Mouse (Mus musculus) midbrain, embryonic 13.5 days (tissue): Measurements from ENCODE around the gene Ephb1. TPM values are rescaled to one million over a fixed set of nuclear protein-coding genes. Genes with fewer than 3 reads are reported as not detected.

Experiments used
- ATAC-seq: fragments of 200-750 bp; cut with Nextera tagmentation; 2 replicates; pipeline ENCODE4 v1.8.0; 2017; ENCODE audit warnings: mild to moderate bottlenecking, moderate TSS enrichment, moderate library complexity
- H3K27ac ChIP-seq: fragments of 300-500 bp; sonication (generic); 2 replicates; pipeline ENCODE4 v1.5.1; 2015; ENCODE audit warnings: inconsistent platforms, mild to moderate bottlenecking, moderate library complexity
- H3K27me3 ChIP-seq: fragments of 300-500 bp; sonication (generic); 2 replicates; pipeline ENCODE4 v1.6.1; 2015; ENCODE audit warnings: mild to moderate bottlenecking, inconsistent platforms
- H3K36me3 ChIP-seq: fragments of 300-500 bp; sonication (generic); 2 replicates; pipeline ENCODE4 v1.6.1; 2015; ENCODE audit warnings: mild to moderate bottlenecking, inconsistent platforms
- H3K4me1 ChIP-seq: fragments of 300-500 bp; sonication (generic); replicated peaks from 2 replicates; pipeline ENCODE4 v1.6.1; 2015; ENCODE audit warnings: inconsistent platforms
- H3K4me2 ChIP-seq: fragments of 300-500 bp; sonication (generic); replicated peaks from 2 replicates; pipeline ENCODE4 v1.6.1; 2015; ENCODE audit warnings: moderate library complexity, mild to moderate bottlenecking, inconsistent platforms
- H3K4me3 ChIP-seq: fragments of 300-500 bp; sonication (generic); replicated peaks from 2 replicates; pipeline ENCODE4 v1.5.1; 2015; ENCODE audit warnings: mild to moderate bottlenecking, inconsistent platforms
- H3K9ac ChIP-seq: fragments of 300-500 bp; sonication (generic); replicated peaks from 2 replicates; pipeline ENCODE4 v1.6.1; 2015; ENCODE audit warnings: mild to moderate bottlenecking, inconsistent platforms
- H3K9me3 ChIP-seq: fragments of 300-500 bp; sonication (generic); 2 replicates; pipeline ENCODE4 v1.6.1; 2016; ENCODE audit warnings: mild to moderate bottlenecking, inconsistent platforms
- WGBS: fragments of 180-500 bp; shearing (Covaris S2); methylation state at CpG from one replicate; pipeline ENCODE4 v1.1.7; 2015; 5-methylcytosine and 5-hydroxymethylcytosine counted together
- polyA plus RNA-seq: library from polyadenylated mRNA; unstranded; fragments of >200 nt; fragmentation: Nextera tagmentation; extraction: Ambion mirVana; gene quantifications from 2 replicates; pipeline ENCODE4 v1.2.1, GENCODE M21; 2015

The Ephb1 gene
- polyA plus RNA-seq, 1 experiment from 2014 or later = 66.2 TPM

DNA sequence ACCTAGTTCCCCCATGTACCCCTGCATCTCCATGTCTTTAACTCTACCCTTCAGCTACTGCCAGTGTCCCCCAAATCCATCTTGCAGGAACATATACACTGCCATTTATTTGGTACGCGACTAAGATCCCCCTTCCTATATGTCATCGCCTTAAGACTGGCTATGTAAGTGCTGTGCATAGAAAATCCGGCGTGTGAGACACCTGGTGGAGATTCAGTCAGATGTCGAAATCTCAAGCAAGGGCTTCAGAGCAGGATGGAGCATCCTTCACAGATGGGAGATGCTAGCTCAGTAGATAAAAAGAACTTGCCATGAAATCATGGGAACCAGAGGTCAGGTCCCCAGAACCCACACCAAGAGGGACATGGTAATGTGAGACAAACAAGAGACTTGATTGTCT lies 276.3 kb downstream of the Ephb1 start:
- H3K9me3 ChIP-seq = no peaks in the 10 kb centered on the region
- no peak overlapping the region for H3K4me3 ChIP-seq
- H3K4me1 ChIP-seq = peaks cover 26% of the 10 kb centered on the region
- no peak overlapping the region for H3K27ac ChIP-seq
- 92% methylated on average over 6 of the region's 6 CpGs for WGBS
- ATAC-seq = no peak
- no peaks in the 10 kb centered on the region for H3K36me3 ChIP-seq
- no peak overlapping the region for H3K4me2 ChIP-seq
- H3K9ac ChIP-seq = no peak overlapping the region
- H3K27me3 ChIP-seq = no peaks in the 10 kb centered on the region

DNA sequence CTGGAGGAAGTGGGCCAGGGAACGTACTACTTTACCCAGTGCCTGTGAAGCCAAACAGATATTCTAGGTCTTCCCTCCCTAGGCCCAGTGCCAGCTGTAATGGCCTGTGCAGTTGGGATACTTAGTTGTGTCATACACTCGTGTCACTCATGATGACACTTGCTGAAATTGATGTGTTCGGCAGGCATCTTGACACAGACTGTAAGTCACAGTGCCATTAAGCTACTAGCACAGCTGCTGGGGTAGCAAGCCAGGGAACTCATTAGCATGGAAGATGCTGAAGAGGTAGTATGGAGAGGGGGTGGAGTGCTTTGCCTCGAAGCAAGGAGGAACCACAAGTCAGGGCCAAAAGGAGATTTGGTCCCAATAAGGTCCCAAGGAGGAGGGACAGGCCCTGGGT lies 279.0 kb downstream of the Ephb1 start:
- 58% methylated on average over 4 of the region's 4 CpGs for WGBS
- no peak overlapping the region for H3K4me3 ChIP-seq
- no peak overlapping the region for H3K27ac ChIP-seq
- H3K36me3 ChIP-seq = no peaks in the 10 kb centered on the region
- H3K9me3 ChIP-seq = no peaks in the 10 kb centered on the region
- H3K4me1 ChIP-seq = peaks cover 37% of the 10 kb centered on the region
- no peaks in the 10 kb centered on the region for H3K27me3 ChIP-seq
- no peak overlapping the region for H3K9ac ChIP-seq
- ATAC-seq = no peak
- H3K4me2 ChIP-seq = no peak overlapping the region

DNA sequence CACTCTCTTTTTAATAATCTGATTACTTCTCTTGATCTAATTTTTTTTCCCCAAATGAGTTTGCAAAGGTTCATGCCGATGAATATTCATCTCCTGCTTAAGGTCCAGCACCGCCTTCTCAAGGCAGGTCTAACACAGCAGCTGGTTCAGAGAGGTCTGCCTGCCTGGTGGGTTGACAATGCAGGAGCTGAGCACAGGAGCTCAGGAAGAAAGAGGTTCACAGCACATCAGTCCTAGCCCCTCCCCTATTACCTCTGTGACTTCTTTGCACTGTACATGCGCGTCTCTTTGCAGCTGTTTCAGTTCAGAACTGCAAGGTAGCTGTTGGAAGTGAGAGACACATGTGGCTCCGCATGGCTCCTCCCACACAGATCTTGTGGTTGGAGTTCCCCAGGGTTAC lies 281.1 kb downstream of the Ephb1 start:
- Histone ChIP-seq H3K36me3 (no peaks in the 10 kb centered on the region), H3K4me3 (no peak overlapping the region), H3K27ac (peak overlapping the region; percentile 54), H3K9me3 (no peaks in the 10 kb centered on the region), H3K27me3 (no peaks in the 10 kb centered on the region), H3K4me2 (no peak overlapping the region), H3K4me1 (peaks cover 52% of the 10 kb centered on the region), H3K9ac (no peak overlapping the region)
- peak; percentile 65; the same call in 1 of the 2 replicates for ATAC-seq
- 81% methylated on average over 5 of the region's 5 CpGs for WGBS

DNA sequence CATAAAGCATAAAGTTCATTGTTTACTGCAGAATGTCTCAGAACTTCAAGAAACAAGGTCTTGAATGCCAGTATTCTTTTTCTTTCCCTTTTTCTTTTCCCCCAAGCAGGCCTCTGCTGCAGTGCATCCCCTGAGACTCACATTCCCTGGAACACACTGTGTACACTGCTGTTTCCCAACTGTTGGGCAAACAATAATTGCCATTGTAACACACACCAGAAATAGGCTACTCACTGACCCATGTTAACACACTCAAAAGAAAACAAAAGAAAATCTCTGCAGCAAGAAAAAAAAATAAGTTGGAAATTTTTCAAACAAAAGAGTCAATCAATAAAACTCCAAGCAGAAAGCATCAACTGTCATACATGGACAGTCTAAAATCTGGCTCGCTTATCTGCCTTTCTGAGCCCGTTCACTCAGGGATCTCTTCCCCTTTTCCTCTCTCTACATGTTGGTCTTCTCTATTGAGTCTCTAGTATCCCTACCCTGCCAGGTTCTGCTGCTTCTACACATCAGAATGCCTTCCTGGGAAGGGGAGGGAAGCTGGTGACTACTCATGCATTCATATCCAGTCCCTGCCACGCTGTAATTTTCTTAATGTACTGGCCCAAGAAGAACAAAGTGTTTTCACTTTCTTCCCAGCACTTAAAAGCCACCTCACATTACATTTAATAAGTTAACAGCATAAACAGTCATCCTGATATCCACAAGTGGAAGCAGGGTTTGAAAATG lies 285.2 kb downstream of the Ephb1 start:
- 53% methylated on average over 3 of the region's 3 CpGs for WGBS
- Histone ChIP-seq H3K4me3 (no peak overlapping the region), H3K4me2 (no peak overlapping the region), H3K27me3 (no peaks in the 10 kb centered on the region), H3K36me3 (0 out of 2 replicates have a peak, but pooled peaks cover 6% of the 10 kb centered on the region), H3K9ac (no peak overlapping the region), H3K4me1 (peaks cover 38% of the 10 kb centered on the region), H3K9me3 (no peaks in the 10 kb centered on the region), H3K27ac (peak overlapping the region; percentile 22; the same call in 1 of the 2 replicates)
- ATAC-seq = no peak

DNA sequence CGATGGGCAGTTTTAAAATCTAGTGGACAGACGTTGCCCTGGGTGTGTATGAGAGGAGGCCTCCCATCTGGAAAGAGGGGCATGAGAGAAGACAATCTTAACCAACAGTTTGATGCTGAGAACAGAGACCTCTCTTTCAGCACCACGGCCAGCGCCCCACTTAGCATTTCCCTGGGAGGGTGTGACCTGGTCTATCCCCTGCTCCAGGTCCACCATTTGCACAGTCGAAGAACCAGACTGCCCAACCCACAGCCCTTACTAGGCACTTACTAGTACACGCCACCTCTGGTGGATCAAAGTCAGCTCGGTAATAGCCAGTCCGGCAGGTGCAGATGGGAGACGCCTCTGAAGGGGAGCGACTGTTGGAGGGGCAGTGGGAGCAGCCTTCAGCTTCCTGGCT lies 287.9 kb downstream of the Ephb1 start:
- H3K9me3 ChIP-seq = no peaks in the 10 kb centered on the region
- no peak overlapping the region for H3K4me2 ChIP-seq
- no peak overlapping the region for H3K9ac ChIP-seq
- peaks cover 14% of the 10 kb centered on the region; the same call in 1 of the 2 replicates for H3K36me3 ChIP-seq
- H3K4me1 ChIP-seq = peaks cover 19% of the 10 kb centered on the region
- no peak for ATAC-seq
- H3K27me3 ChIP-seq = no peaks in the 10 kb centered on the region
- H3K4me3 ChIP-seq = no peak overlapping the region
- no peak overlapping the region for H3K27ac ChIP-seq
- WGBS = 82% methylated on average over 10 of the region's 10 CpGs

DNA sequence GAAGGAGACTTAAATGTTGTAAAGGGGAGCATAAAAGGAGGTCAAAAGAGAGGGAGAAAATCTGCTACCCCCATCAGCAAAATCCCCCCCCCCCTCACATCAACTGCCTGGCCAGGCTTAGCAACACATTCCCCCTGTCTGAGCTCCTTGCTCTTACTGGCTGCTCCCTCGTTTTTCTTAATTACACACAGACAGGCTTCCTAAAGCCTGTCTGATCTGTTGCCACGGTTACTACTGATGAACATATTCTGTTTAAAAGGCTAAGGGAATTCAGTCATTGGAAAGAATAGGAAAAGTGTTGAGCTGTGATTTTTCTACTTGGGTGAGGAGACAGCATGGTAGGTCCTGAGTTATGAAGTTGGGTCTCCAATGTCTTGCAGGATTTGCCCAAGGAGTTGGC lies 308.6 kb downstream of the Ephb1 start:
- H3K4me2 ChIP-seq = peak overlapping the region; percentile 12; the same call in 1 of the 2 replicates
- H3K27ac ChIP-seq = peak overlapping the region; percentile 81
- WGBS = 9% methylated on average over 2 of the region's 2 CpGs
- H3K9ac ChIP-seq = no peak overlapping the region; the same call in 1 of the 2 replicates
- H3K4me3 ChIP-seq = no peak overlapping the region
- ATAC-seq = peak; percentile 72
- peaks cover 3% of the 10 kb centered on the region for H3K36me3 ChIP-seq
- no peaks in the 10 kb centered on the region for H3K27me3 ChIP-seq
- H3K4me1 ChIP-seq = peaks cover 22% of the 10 kb centered on the region
- no peaks in the 10 kb centered on the region for H3K9me3 ChIP-seq

DNA sequence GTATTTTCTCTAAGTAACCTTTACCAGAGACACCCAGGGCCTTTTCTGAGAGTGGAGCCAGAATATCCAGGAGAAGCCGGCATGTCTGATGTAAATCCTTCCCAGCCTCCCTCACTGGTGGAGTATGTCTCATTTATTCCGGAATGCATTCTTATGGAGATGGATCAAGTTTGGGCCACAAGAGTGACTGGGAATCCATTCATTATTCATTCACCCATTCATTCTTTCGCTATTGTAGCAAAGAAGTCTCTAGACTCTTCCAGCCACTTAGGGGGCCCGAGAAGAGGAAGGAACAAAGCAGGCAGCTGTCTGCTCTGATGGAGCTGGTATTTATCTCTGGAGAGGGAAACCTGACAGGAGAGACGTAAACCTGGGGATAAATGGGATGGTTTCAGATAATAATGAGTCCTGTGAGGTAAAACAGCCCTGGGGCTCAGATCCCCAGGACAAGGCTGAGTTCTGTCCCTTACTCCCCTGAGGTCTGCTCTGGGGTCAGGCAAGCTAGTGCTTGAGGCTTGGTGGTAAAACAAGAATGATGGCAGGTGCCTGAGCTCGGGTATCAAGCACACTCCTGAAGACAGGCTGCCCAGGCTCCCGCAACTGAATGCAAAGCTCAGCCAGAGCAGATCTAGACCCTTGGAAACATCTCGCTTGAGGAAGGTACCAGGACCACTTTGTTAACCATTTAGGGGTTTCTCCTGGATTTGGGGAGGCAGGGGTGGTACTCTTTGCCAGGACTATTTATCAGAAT lies 309.2 kb downstream of the Ephb1 start:
- H3K4me1 ChIP-seq = peaks cover 22% of the 10 kb centered on the region
- no peaks in the 10 kb centered on the region for H3K9me3 ChIP-seq
- no peaks in the 10 kb centered on the region for H3K27me3 ChIP-seq
- 6% methylated on average over 8 of the region's 8 CpGs for WGBS
- peak; percentile 61 for ATAC-seq
- peak overlapping the region; percentile 81 for H3K27ac ChIP-seq
- H3K4me2 ChIP-seq = peak overlapping the region; percentile 12; the same call in 1 of the 2 replicates
- no peak overlapping the region; the same call in 1 of the 2 replicates for H3K9ac ChIP-seq
- peaks cover 5% of the 10 kb centered on the region for H3K36me3 ChIP-seq
- H3K4me3 ChIP-seq = no peak overlapping the region

DNA sequence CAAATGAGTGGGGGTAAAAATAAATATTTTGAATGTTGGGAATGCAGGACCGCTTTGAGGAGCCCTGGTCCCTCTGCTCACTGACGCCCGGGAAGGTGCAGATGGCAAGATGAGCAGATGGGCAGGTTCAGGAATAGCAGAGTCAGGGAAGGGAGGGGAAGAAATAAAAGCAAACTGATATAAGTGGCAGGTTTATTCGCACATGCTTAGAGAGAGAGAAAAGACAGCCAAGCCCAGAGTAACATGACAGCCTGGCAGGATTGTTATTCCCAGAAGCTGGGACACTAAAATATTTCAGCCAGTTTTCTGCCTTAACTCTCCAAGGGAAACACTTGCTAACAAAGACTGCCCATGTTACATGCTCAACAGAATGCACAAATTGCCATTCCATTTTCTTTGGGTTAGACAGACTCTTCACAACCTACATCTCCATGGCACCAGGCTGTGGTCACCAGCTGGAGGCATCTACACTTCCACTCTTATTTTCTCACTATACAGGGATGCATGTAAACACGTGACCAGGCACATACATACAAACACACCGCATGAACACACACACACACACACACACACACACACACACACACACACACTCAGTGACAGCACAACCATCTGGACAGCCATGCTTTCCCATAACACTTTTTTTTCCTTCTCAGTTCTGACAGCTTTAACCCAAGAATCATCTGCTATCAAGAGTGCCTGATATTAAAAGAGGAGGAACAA lies 315.3 kb downstream of the Ephb1 start:
- Histone ChIP-seq H3K4me3 (no peak overlapping the region), H3K27me3 (no peaks in the 10 kb centered on the region), H3K36me3 (peaks cover 5% of the 10 kb centered on the region), H3K9me3 (no peaks in the 10 kb centered on the region), H3K4me2 (no peak overlapping the region), H3K4me1 (no peaks in the 10 kb centered on the region), H3K9ac (no peak overlapping the region), H3K27ac (no peak overlapping the region)
- ATAC-seq = no peak
- 89% methylated on average over 6 of the region's 6 CpGs for WGBS

DNA sequence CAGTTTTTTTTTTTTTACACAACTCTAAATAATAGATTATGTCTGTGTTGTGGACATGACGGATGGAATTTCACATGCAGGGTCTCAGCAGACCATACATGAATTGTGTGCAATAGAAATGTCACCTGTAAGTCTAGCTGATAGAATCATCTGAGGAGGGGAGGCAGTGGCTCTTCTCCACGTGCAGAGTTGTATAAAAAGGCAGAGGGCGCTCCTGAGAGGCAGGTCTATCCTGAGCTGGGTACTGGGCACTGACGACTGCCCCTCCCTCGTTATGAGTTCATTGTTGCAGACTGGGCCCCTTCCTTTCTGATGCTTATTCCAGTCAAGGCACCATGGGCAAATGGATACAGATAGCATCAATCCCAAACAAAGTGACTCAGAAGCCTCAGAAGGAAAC lies 318.4 kb downstream of the Ephb1 start:
- 68% methylated on average over 5 of the region's 5 CpGs for WGBS
- H3K9me3 ChIP-seq = no peaks in the 10 kb centered on the region
- H3K4me3 ChIP-seq = no peak overlapping the region
- no peak for ATAC-seq
- H3K27ac ChIP-seq = no peak overlapping the region
- no peak overlapping the region for H3K9ac ChIP-seq
- peaks cover 15% of the 10 kb centered on the region for H3K4me1 ChIP-seq
- no peak overlapping the region for H3K4me2 ChIP-seq
- H3K27me3 ChIP-seq = no peaks in the 10 kb centered on the region
- H3K36me3 ChIP-seq = peaks cover 5% of the 10 kb centered on the region

DNA sequence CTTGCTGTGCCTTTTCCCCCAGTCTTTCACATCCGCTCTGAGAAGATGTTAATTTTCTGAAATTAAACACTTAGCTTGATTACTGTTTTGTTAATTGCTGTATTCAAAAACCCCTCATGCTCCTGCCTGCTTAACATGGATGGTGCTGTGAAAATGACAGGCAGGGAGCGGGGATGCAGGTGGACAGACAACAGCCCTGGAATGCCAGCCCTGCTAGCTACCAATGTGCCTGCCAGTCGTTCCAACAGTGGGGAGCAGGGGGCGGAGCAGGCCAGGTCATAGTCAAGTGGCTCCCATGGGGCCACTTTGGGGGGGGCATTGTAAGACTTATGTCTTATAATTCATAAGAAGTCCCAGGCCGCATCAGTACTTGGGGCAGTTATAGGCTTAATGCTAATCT lies 321.3 kb downstream of the Ephb1 start:
- no peak overlapping the region for H3K4me3 ChIP-seq
- H3K36me3 ChIP-seq = no peaks in the 10 kb centered on the region
- H3K9ac ChIP-seq = no peak overlapping the region
- H3K27me3 ChIP-seq = no peaks in the 10 kb centered on the region
- peaks cover 15% of the 10 kb centered on the region for H3K4me1 ChIP-seq
- 0 out of 2 replicates have a peak overlapping the region, but pooled peaks have one; percentile 4 for H3K27ac ChIP-seq
- no peaks in the 10 kb centered on the region for H3K9me3 ChIP-seq
- WGBS = 79% methylated on average over 5 of the region's 5 CpGs
- H3K4me2 ChIP-seq = no peak overlapping the region
- ATAC-seq = no peak

DNA sequence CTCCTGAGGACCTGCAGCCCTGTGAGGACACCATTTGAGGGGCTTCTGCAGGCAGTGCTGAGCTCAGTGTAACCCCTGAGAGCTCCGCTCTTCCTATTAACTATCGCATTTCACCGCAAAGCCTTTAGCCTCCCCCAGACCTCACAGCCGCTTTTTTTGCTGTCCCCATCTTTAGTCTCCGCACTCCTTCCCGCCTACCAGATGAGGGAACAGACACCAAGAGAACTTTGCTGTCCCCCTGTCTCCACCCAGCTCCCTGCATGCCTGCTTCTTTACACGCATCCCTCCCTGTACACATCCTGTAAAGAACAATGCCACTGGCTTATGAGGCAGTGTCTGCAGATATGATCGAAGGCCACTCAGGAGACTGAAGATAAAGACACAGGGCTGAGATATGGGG lies 322.1 kb downstream of the Ephb1 start:
- H3K4me3 ChIP-seq = no peak overlapping the region
- no peak overlapping the region for H3K4me2 ChIP-seq
- no peak overlapping the region for H3K9ac ChIP-seq
- H3K27me3 ChIP-seq = no peaks in the 10 kb centered on the region
- H3K9me3 ChIP-seq = no peaks in the 10 kb centered on the region
- peaks cover 15% of the 10 kb centered on the region for H3K4me1 ChIP-seq
- H3K27ac ChIP-seq = peak overlapping the region; percentile 45; the same call in 1 of the 2 replicates
- H3K36me3 ChIP-seq = no peaks in the 10 kb centered on the region
- ATAC-seq = 0 out of 2 replicates have a peak, but pooled peaks have one; percentile 37
- WGBS = 71% methylated on average over 8 of the region's 8 CpGs

DNA sequence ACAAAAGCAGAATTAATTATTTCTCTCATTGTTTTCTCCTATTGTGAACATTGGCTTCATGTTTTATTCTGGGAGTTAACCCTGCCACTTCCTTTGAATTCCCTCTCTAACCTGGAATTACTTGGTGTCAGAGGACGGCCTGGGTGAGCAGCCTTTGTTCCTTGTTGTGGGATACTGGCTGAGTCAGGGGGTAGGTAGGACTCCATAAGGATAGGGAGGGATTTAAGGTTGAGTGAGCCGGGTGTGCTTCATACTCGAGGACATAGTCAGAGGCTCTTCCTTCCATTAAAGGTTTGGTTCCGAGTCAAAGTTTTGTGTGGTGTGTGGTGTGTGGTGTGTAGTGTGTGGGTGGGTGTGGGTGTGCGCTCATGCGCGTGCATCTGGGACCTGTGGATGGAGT lies 324.8 kb downstream of the Ephb1 start:
- Histone ChIP-seq H3K9ac (no peak overlapping the region), H3K36me3 (no peaks in the 10 kb centered on the region)
- WGBS = 60% methylated on average over 7 of the region's 7 CpGs

More for the DNA sequence above, 324.8 kb downstream of the Ephb1 start:
- H3K27me3 ChIP-seq = no peaks in the 10 kb centered on the region
- no peak for ATAC-seq
- peaks cover 15% of the 10 kb centered on the region for H3K4me1 ChIP-seq
- no peak overlapping the region for H3K27ac ChIP-seq
- H3K4me3 ChIP-seq = no peak overlapping the region
- no peak overlapping the region for H3K4me2 ChIP-seq
- H3K9me3 ChIP-seq = no peaks in the 10 kb centered on the region
